Mouse (Mus musculus): Measurements from ENCODE around the gene Herc2. TPM values are rescaled to one million over a fixed set of nuclear protein-coding genes. Genes with fewer than 3 reads are reported as not detected.

The Herc2 gene
- polyA plus RNA-seq, 2 experiments = 24.5 to 28.3 TPM

DNA sequence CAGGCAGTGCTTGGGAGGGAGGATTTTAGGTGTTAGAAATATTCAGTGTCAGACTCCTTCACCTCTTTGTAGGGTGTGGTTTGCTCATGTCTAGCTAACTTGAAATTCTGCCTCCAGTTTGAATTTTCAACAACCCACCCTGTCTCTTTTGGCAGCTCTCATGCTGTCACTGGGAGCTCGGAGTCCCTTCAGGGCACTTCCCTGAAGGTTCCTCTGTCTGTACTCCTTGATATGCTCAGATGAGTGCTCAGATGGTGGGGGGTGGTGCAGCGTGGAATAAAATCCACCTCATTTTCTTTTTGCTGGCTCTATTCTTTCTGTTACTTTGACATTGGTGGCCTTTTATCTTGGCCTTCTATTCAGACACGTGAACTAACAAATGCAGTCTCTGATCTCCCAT, 127.4 kb downstream of the Herc2 start:
- Histone ChIP-seq H3K4me2 (replicated peaks; ENCODE audit: low read depth, low read length, severe bottlenecking) (no peak overlapping the region), H3K4me1 (ENCODE audit: control insufficient read depth, insufficient read depth, low read length) (no peaks in the 10 kb centered on the region), H3K4me3 (replicated peaks; ENCODE audit: low read length) (no peak overlapping the region), H3K27me3 (ENCODE audit: control insufficient read depth, insufficient read depth, low read length) (no peaks in the 10 kb centered on the region), H3K27ac (replicated peaks; ENCODE audit: low read depth, low read length) (no peak overlapping the region), H3K9ac (ENCODE audit: low read depth, low read length, severe bottlenecking) (no peak overlapping the region), H3K9me3 (ENCODE audit: control insufficient read depth, low read length) (no peaks in the 10 kb centered on the region), H3K36me3 (ENCODE audit: control insufficient read depth, insufficient read depth, low read length) (peaks cover 21% of the 10 kb centered on the region)
- ATAC-seq (ENCODE audit: low FRiP score, low read depth) = no peak
- no peak for DNase-seq (ENCODE audit: low spot score)
- WGBS = 87% methylated on average over 3 of the region's 3 CpGs
- no peak for TF ChIP-seq POLR2A (IDR thresholded peaks at IDR 0.05; ENCODE audit: borderline replicate concordance, extremely low read depth, insufficient read depth, insufficient read length)

DNA sequence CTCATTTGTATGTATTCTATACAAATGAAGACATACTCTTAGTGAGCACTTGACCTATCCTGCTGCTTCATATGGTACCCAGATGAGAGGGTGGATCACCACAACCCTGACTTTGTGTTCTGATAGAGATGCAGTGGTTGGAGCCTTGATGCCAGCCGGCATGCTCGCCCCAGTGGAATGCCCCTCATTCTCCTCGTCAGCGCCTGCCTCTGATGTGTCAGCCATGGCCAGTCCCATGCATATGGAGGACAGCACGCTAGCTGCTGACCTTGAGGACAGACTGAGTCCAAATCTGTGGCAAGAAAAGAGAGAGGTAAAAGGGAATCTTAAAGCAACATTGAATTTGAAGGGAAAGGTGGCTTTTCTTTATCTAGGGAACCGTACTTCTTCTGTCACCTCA, 141.0 kb downstream of the Herc2 start:
- peaks cover 58% of the 10 kb centered on the region for H3K36me3 ChIP-seq (ENCODE audit: control insufficient read depth, insufficient read depth, low read length)
- H3K27me3 ChIP-seq (ENCODE audit: control insufficient read depth, insufficient read depth, low read length) = no peaks in the 10 kb centered on the region
- no peak for DNase-seq (ENCODE audit: low spot score)
- ATAC-seq (ENCODE audit: low FRiP score, low read depth) = no peak
- TF ChIP-seq POLR2A (IDR thresholded peaks at IDR 0.05; ENCODE audit: borderline replicate concordance, extremely low read depth, insufficient read depth, insufficient read length) = no peak
- H3K27ac ChIP-seq (replicated peaks; ENCODE audit: low read depth, low read length) = no peak overlapping the region
- H3K4me1 ChIP-seq (ENCODE audit: control insufficient read depth, insufficient read depth, low read length) = no peaks in the 10 kb centered on the region
- 93% methylated on average over 6 of the region's 6 CpGs for WGBS
- H3K9ac ChIP-seq (ENCODE audit: low read depth, low read length, severe bottlenecking) = no peak overlapping the region
- H3K9me3 ChIP-seq (ENCODE audit: control insufficient read depth, low read length) = no peaks in the 10 kb centered on the region
- H3K4me3 ChIP-seq (replicated peaks; ENCODE audit: low read length) = no peak overlapping the region
- no peak overlapping the region for H3K4me2 ChIP-seq (replicated peaks; ENCODE audit: low read depth, low read length, severe bottlenecking)

DNA sequence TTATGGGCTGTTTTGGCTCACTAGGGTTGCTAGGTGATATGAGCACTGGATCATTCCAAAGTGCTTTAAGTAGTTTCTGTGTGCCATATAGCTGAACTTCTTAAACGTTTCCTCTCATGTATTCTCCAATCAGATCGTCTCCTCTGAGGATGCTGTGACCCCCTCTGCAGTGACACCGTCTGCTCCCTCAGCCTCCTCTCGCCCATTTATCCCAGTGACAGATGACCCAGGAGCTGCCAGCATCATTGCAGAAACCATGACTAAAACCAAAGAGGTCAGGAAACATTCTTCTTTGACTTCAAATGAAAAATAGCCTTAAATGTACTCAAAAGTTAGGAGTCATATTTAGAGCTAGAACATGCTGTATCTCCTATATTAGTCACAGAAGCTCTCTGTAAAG, 141.7 kb downstream of the Herc2 start:
- Histone ChIP-seq H3K9ac (ENCODE audit: low read depth, low read length, severe bottlenecking) (no peak overlapping the region), H3K36me3 (ENCODE audit: control insufficient read depth, insufficient read depth, low read length) (peaks cover 63% of the 10 kb centered on the region), H3K4me2 (replicated peaks; ENCODE audit: low read depth, low read length, severe bottlenecking) (no peak overlapping the region), H3K27me3 (ENCODE audit: control insufficient read depth, insufficient read depth, low read length) (no peaks in the 10 kb centered on the region), H3K27ac (replicated peaks; ENCODE audit: low read depth, low read length) (no peak overlapping the region), H3K4me3 (replicated peaks; ENCODE audit: low read length) (no peak overlapping the region), H3K4me1 (ENCODE audit: control insufficient read depth, insufficient read depth, low read length) (no peaks in the 10 kb centered on the region), H3K9me3 (ENCODE audit: control insufficient read depth, low read length) (no peaks in the 10 kb centered on the region)
- no peak for TF ChIP-seq POLR2A (IDR thresholded peaks at IDR 0.05; ENCODE audit: borderline replicate concordance, extremely low read depth, insufficient read depth, insufficient read length)
- DNase-seq (ENCODE audit: low spot score) (no peak), ATAC-seq (ENCODE audit: low FRiP score, low read depth) (no peak)
- 71% methylated on average over 4 of the region's 4 CpGs for WGBS

DNA sequence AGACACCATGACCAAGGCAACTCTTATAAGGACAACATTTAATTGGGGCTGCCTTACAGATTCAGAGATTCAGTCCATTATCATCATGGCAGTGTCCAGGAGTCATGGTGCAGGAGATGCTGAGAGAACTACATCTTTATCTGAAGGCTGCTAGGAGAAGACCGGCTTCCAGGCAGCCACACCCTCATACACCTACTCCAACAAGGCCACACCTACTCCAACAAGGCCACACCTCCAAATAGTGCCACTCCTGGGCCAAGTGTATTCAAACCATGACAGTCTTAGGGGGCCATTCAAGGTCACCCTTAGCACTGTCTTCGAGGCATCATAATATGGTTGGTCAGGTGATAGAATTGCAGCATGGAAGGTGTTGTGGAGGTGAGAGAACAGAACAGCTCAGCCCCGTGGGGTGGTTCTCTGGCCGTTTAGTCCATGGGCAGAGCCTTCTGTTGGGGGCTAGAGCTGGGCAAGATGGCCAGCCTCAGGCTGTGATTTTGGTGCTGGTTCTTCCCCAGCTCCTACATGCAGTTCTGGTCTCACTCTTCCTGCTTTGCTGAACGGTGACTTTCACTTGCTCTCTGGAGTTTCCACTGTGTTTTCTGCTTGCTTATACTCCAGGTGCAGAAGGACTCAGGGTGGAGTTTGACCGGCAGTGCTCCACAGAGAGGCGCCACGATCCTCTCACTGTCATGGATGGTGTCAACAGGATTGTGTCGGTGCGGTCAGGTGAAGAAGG, 151.7 kb downstream of the Herc2 start:
- no peak for DNase-seq (ENCODE audit: low spot score)
- Histone ChIP-seq H3K36me3 (ENCODE audit: control insufficient read depth, insufficient read depth, low read length) (peaks cover 80% of the 10 kb centered on the region), H3K9ac (ENCODE audit: low read depth, low read length, severe bottlenecking) (no peak overlapping the region), H3K4me2 (replicated peaks; ENCODE audit: low read depth, low read length, severe bottlenecking) (no peak overlapping the region), H3K4me3 (replicated peaks; ENCODE audit: low read length) (no peak overlapping the region), H3K9me3 (ENCODE audit: control insufficient read depth, low read length) (no peaks in the 10 kb centered on the region), H3K27me3 (ENCODE audit: control insufficient read depth, insufficient read depth, low read length) (no peaks in the 10 kb centered on the region), H3K4me1 (ENCODE audit: control insufficient read depth, insufficient read depth, low read length) (no peaks in the 10 kb centered on the region; the same call in 1 of the 2 replicates), H3K27ac (replicated peaks; ENCODE audit: low read depth, low read length) (no peak overlapping the region)
- no peak for TF ChIP-seq POLR2A (IDR thresholded peaks at IDR 0.05; ENCODE audit: borderline replicate concordance, extremely low read depth, insufficient read depth, insufficient read length)
- no peak for ATAC-seq (ENCODE audit: low FRiP score, low read depth)
- WGBS = 96% methylated on average over 10 of the region's 10 CpGs

DNA sequence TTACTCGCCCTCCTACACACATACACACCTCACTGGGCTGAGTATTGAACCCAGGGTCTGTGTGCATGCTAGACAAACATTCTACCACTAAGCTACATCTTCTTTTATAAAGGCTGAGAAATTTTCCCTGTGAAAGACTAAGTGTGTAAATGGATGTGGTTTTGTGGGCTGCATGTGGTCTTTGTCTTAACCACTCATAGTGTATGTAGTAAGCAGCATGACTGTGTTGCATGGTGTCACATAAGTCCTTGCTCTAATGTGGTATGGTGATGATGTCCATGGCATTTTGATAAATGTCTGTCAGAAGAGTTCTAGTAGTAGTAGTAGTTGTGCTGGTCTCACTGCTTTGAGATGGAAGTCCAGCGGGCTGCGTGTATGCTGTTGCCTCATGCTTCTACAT, 152.8 kb downstream of the Herc2 start:
- no peak for TF ChIP-seq POLR2A (IDR thresholded peaks at IDR 0.05; ENCODE audit: borderline replicate concordance, extremely low read depth, insufficient read depth, insufficient read length)
- ATAC-seq (ENCODE audit: low FRiP score, low read depth) = no peak
- Histone ChIP-seq H3K27me3 (ENCODE audit: control insufficient read depth, insufficient read depth, low read length) (no peaks in the 10 kb centered on the region), H3K9ac (ENCODE audit: low read depth, low read length, severe bottlenecking) (no peak overlapping the region), H3K9me3 (ENCODE audit: control insufficient read depth, low read length) (no peaks in the 10 kb centered on the region), H3K4me3 (replicated peaks; ENCODE audit: low read length) (no peak overlapping the region), H3K36me3 (ENCODE audit: control insufficient read depth, insufficient read depth, low read length) (peaks cover 78% of the 10 kb centered on the region), H3K4me2 (replicated peaks; ENCODE audit: low read depth, low read length, severe bottlenecking) (no peak overlapping the region), H3K27ac (replicated peaks; ENCODE audit: low read depth, low read length) (no peak overlapping the region), H3K4me1 (ENCODE audit: control insufficient read depth, insufficient read depth, low read length) (no peaks in the 10 kb centered on the region; the same call in 1 of the 2 replicates)
- WGBS = 92% methylated on average over 3 of the region's 3 CpGs
- DNase-seq (ENCODE audit: low spot score) = no peak
